Mouse (Mus musculus) 3T3-L1 (cell line): ENCODE results near the gene Psors1c2.

ENCODE experiments used
- DNase-seq: peaks from one replicate; pipeline ENCODE4 v3.0.0-alpha.2; 2015; ENCODE audit warnings: low read depth, low spot score

Psors1c2 gene

DNA sequence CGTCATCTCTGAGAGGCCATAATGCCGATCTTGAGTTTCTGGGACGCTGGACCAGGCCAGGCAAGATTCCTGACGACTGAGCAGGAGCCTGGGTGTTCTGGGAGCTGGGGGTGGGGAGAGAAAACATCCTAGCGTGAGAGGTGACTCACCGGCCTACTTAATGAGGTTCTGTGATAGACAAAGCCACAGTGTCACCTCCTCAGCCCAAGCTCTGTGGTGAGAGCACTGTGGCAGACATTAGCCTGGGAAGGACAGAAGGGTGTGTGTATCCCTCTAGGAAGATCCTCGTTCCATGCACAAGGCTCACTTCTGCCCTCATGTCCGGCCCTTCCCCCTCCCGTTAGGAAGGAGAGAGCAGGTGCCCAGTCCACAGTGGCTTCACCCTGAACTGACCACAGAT lies 24.4 kb downstream of the Psors1c2 start:
- peak; percentile 82 for DNase-seq

DNA sequence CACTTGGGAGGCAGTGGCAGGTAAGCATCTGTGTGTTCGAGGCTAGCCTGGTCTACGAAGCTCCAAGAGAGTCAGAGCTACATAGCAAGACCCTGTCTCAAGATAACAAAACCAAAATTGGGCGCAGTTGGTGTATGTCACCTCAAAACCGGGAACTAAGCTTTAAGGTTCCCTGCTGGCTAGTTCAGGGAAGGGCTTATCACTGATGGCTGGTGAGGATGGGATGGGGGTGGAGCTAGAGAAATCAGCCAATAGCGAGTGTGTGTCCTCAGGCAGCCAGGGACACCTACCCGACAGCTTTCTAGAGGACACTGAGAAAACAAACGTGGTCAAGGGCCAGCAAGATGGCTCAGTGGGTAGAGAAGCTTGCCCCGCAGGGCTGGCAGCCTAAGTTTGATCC lies 25.2 kb downstream of the Psors1c2 start:
- DNase-seq: no peak

GRCm38 (mm10) chr17:35567150-35567549 lies 34.1 kb downstream of the Psors1c2 start, which contains the start of gene 2300002M23Rik:
Gene 2300002M23Rik, plus strand, starts transcription at chr17:35567450.
- no peak for DNase-seq

- no peak for DNase-seq
Observed at GRCm38 (mm10) chr17:35567767-35568166, 34.8 kb downstream of the Psors1c2 start.

- no peak for DNase-seq
Observed at GRCm38 (mm10) chr17:35569091-35569944, 36.3 kb downstream of the Psors1c2 start.

DNA sequence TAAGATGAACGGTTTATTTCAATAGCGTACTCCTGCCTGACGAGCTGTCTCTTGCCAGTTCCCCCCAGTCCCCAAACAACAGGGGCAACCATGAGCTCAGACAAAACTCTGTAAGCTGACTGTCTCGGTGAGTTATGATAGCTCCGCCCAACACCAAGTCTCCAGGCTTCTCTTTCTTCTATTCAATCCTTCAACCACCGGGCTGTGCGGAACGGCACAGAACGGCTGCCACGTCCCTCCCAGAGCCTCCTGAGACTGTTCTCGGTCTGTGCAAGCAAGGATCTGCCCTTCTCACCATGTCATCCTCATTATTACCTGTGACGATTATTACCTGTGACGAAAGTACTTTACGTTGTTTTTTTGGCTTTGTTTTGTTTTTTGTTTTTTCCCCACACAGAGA lies 37.8 kb downstream of the Psors1c2 start:
- DNase-seq: no peak

- DNase-seq: no peak
Observed at GRCm38 (mm10) chr17:35571477-35571876, 38.5 kb downstream of the Psors1c2 start.

DNA sequence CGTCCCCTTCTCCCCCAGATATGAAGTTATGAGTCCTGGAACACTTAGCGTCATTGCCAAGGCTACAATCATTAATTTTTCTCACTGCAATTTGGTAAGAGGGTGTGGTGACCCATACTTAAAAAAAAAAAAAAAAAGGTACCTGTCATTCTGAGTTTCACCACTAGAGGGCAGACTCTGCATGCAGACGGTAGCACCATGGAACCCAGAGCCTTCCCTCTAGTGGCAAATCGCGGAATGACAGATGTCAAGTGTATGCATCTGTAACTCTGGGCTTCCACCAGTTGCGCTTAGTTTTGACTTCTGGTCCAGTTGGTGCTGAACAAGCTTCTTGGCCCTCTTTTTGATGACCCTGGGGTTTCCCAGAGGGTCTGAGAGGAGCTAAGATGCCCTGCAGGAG lies 45.2 kb downstream of the Psors1c2 start:
- peak; percentile 98 for DNase-seq

GRCm38 (mm10) chr17:35582900-35583299 lies 49.9 kb downstream of the Psors1c2 start:
- DNase-seq: peak; percentile 56
